Mouse (Mus musculus): Measurements from ENCODE around the gene Aif1. TPM values are rescaled to one million over a fixed set of nuclear protein-coding genes. Genes with fewer than 3 reads are reported as not detected.

The Aif1 gene
- 16.5 and 17.7 TPM in 2 replicates for polyA plus RNA-seq (2014; fragmentation: Nextera tagmentation; extraction: Ambion mirVana)

GRCm38 (mm10) chr17:35175968-35176367 lies at the start of gene Aif1:
Gene Aif1 (minus strand): TSS chr17:35176068.
- DNase-seq (ENCODE audit: low spot score): no peak
- H3K27ac ChIP-seq (replicated peaks; ENCODE audit: low read depth, low read length): no peak within 1 kb of the TSS
- no peak within 1 kb of the TSS for H3K4me3 ChIP-seq (ENCODE audit: low read depth, low read length)
- no peak within 1 kb of the TSS for H3K4me2 ChIP-seq (ENCODE audit: low read depth, low read length)
- ATAC-seq (ENCODE audit: low read depth): no peak
- H3K36me3 ChIP-seq (ENCODE audit: control insufficient read depth, insufficient read depth, low read length): no peaks in the 10 kb centered on the region
- H3K4me1 ChIP-seq (ENCODE audit: control insufficient read depth, insufficient read depth, low read length): peaks cover 6% of the 10 kb centered on the region; the same call in 1 of the 2 replicates
- no peaks in the 10 kb centered on the region for H3K9me3 ChIP-seq (ENCODE audit: control insufficient read depth, low read length)
- H3K9ac ChIP-seq (ENCODE audit: low read depth, low read length): peak within 1 kb of the TSS; percentile 30; the same call in 1 of the 2 replicates
- 41% methylated on average over 2 of the region's 2 CpGs for WGBS
- H3K27me3 ChIP-seq (replicated peaks; ENCODE audit: control insufficient read depth, insufficient read depth, low read length): no peaks in the 10 kb centered on the region

GRCm38 (mm10) chr17:35225456-35225855 lies 49.6 kb upstream of the Aif1 start:
- no peak overlapping the region for H3K27ac ChIP-seq (replicated peaks; ENCODE audit: low read depth, low read length)
- no peaks in the 10 kb centered on the region for H3K9me3 ChIP-seq (ENCODE audit: control insufficient read depth, low read length)
- H3K36me3 ChIP-seq (ENCODE audit: control insufficient read depth, insufficient read depth, low read length): peaks cover 50% of the 10 kb centered on the region
- H3K4me3 ChIP-seq (ENCODE audit: low read depth, low read length): no peak overlapping the region
- H3K4me2 ChIP-seq (ENCODE audit: low read depth, low read length): no peak overlapping the region
- ATAC-seq (ENCODE audit: low read depth) (no peak), DNase-seq (ENCODE audit: low spot score) (no peak)
- no peaks in the 10 kb centered on the region for H3K4me1 ChIP-seq (ENCODE audit: control insufficient read depth, insufficient read depth, low read length)
- WGBS: 85% methylated on average over 5 of the region's 5 CpGs
- no peak overlapping the region for H3K9ac ChIP-seq (ENCODE audit: low read depth, low read length)
- H3K27me3 ChIP-seq (replicated peaks; ENCODE audit: control insufficient read depth, insufficient read depth, low read length): no peaks in the 10 kb centered on the region

GRCm38 (mm10) chr17:35224641-35225040 lies 48.8 kb upstream of the Aif1 start:
- Histone ChIP-seq H3K27me3 (replicated peaks; ENCODE audit: control insufficient read depth, insufficient read depth, low read length) (no peaks in the 10 kb centered on the region), H3K27ac (replicated peaks; ENCODE audit: low read depth, low read length) (no peak overlapping the region), H3K36me3 (ENCODE audit: control insufficient read depth, insufficient read depth, low read length) (peaks cover 52% of the 10 kb centered on the region), H3K4me2 (ENCODE audit: low read depth, low read length) (no peak overlapping the region), H3K4me1 (ENCODE audit: control insufficient read depth, insufficient read depth, low read length) (no peaks in the 10 kb centered on the region), H3K9ac (ENCODE audit: low read depth, low read length) (no peak overlapping the region), H3K4me3 (ENCODE audit: low read depth, low read length) (no peak overlapping the region), H3K9me3 (ENCODE audit: control insufficient read depth, low read length) (no peaks in the 10 kb centered on the region)
- ATAC-seq (ENCODE audit: low read depth) (no peak), DNase-seq (ENCODE audit: low spot score) (no peak)
- WGBS: 98% methylated on average over 4 of the region's 4 CpGs

GRCm38 (mm10) chr17:35222299-35222698 lies 46.4 kb upstream of the Aif1 start:
- no peak overlapping the region for H3K9ac ChIP-seq (ENCODE audit: low read depth, low read length)
- no peaks in the 10 kb centered on the region for H3K27me3 ChIP-seq (replicated peaks; ENCODE audit: control insufficient read depth, insufficient read depth, low read length)
- peaks cover 35% of the 10 kb centered on the region for H3K36me3 ChIP-seq (ENCODE audit: control insufficient read depth, insufficient read depth, low read length)
- DNase-seq (ENCODE audit: low spot score): no peak
- H3K27ac ChIP-seq (replicated peaks; ENCODE audit: low read depth, low read length): no peak overlapping the region
- no peaks in the 10 kb centered on the region for H3K4me1 ChIP-seq (ENCODE audit: control insufficient read depth, insufficient read depth, low read length)
- no peak for ATAC-seq (ENCODE audit: low read depth)
- 73% methylated on average over 6 of the region's 6 CpGs for WGBS
- H3K9me3 ChIP-seq (ENCODE audit: control insufficient read depth, low read length): no peaks in the 10 kb centered on the region
- no peak overlapping the region for H3K4me2 ChIP-seq (ENCODE audit: low read depth, low read length)
- H3K4me3 ChIP-seq (ENCODE audit: low read depth, low read length): no peak overlapping the region

- no peak within 1 kb of the TSS for H3K4me2 ChIP-seq (ENCODE audit: low read depth, low read length)
- no peak for DNase-seq (ENCODE audit: low spot score)
- ATAC-seq (ENCODE audit: low read depth): peak; percentile 46; the same call in 1 of the 2 replicates
- H3K36me3 ChIP-seq (ENCODE audit: control insufficient read depth, insufficient read depth, low read length): peaks cover 30% of the 10 kb centered on the region
- WGBS: 78% methylated on average over 27 of the region's 28 CpGs
- H3K9ac ChIP-seq (ENCODE audit: low read depth, low read length): 0 out of 2 replicates have a peak within 1 kb of the TSS, but pooled peaks have one; percentile 25
- H3K4me1 ChIP-seq (ENCODE audit: control insufficient read depth, insufficient read depth, low read length): no peaks in the 10 kb centered on the region
- H3K27ac ChIP-seq (replicated peaks; ENCODE audit: low read depth, low read length): no peak within 1 kb of the TSS; the same call in 1 of the 2 replicates
- H3K4me3 ChIP-seq (ENCODE audit: low read depth, low read length): no peak within 1 kb of the TSS
- no peaks in the 10 kb centered on the region for H3K27me3 ChIP-seq (replicated peaks; ENCODE audit: control insufficient read depth, insufficient read depth, low read length)
- no peaks in the 10 kb centered on the region for H3K9me3 ChIP-seq (ENCODE audit: control insufficient read depth, low read length)
Observed at GRCm38 (mm10) chr17:35220156-35220952, 44.5 kb upstream of the Aif1 start, which contains the start of gene Gm16181. Gene Gm16181 (plus strand): TSS chr17:35220834.

- Histone ChIP-seq H3K36me3 (ENCODE audit: control insufficient read depth, insufficient read depth, low read length) (peaks cover 24% of the 10 kb centered on the region), H3K4me1 (ENCODE audit: control insufficient read depth, insufficient read depth, low read length) (no peaks in the 10 kb centered on the region), H3K27me3 (replicated peaks; ENCODE audit: control insufficient read depth, insufficient read depth, low read length) (no peaks in the 10 kb centered on the region), H3K9ac (ENCODE audit: low read depth, low read length) (0 out of 2 replicates have a peak overlapping the region, but pooled peaks have one; percentile 25), H3K4me3 (ENCODE audit: low read depth, low read length) (no peak overlapping the region), H3K4me2 (ENCODE audit: low read depth, low read length) (no peak overlapping the region), H3K9me3 (ENCODE audit: control insufficient read depth, low read length) (no peaks in the 10 kb centered on the region), H3K27ac (replicated peaks; ENCODE audit: low read depth, low read length) (no peak overlapping the region; the same call in 1 of the 2 replicates)
- ATAC-seq (ENCODE audit: low read depth) (no peak), DNase-seq (ENCODE audit: low spot score) (no peak)
- 79% methylated on average over 6 of the region's 6 CpGs for WGBS
Observed at GRCm38 (mm10) chr17:35219601-35220041, 43.8 kb upstream of the Aif1 start.

GRCm38 (mm10) chr17:35218516-35219193 lies 42.8 kb upstream of the Aif1 start:
- WGBS: 77% methylated on average over 18 of the region's 18 CpGs
- Histone ChIP-seq H3K4me2 (ENCODE audit: low read depth, low read length) (no peak overlapping the region), H3K27ac (replicated peaks; ENCODE audit: low read depth, low read length) (no peak overlapping the region)

GRCm38 (mm10) chr17:35213071-35213470 lies 37.2 kb upstream of the Aif1 start:
- 92% methylated on average over 5 of the region's 5 CpGs for WGBS
- no peak overlapping the region for H3K4me2 ChIP-seq (ENCODE audit: low read depth, low read length)
- no peak overlapping the region for H3K4me3 ChIP-seq (ENCODE audit: low read depth, low read length)
- ATAC-seq (ENCODE audit: low read depth) (no peak), DNase-seq (ENCODE audit: low spot score) (no peak)
- no peaks in the 10 kb centered on the region for H3K36me3 ChIP-seq (ENCODE audit: control insufficient read depth, insufficient read depth, low read length)
- H3K9ac ChIP-seq (ENCODE audit: low read depth, low read length): no peak overlapping the region
- no peaks in the 10 kb centered on the region for H3K9me3 ChIP-seq (ENCODE audit: control insufficient read depth, low read length)
- H3K4me1 ChIP-seq (ENCODE audit: control insufficient read depth, insufficient read depth, low read length): no peaks in the 10 kb centered on the region
- H3K27ac ChIP-seq (replicated peaks; ENCODE audit: low read depth, low read length): no peak overlapping the region
- H3K27me3 ChIP-seq (replicated peaks; ENCODE audit: control insufficient read depth, insufficient read depth, low read length): no peaks in the 10 kb centered on the region

More at GRCm38 (mm10) chr17:35218516-35219193, 42.8 kb upstream of the Aif1 start:
- DNase-seq (ENCODE audit: low spot score): no peak
- no peak for ATAC-seq (ENCODE audit: low read depth)
- Histone ChIP-seq H3K9me3 (ENCODE audit: control insufficient read depth, low read length) (no peaks in the 10 kb centered on the region), H3K9ac (ENCODE audit: low read depth, low read length) (0 out of 2 replicates have a peak overlapping the region, but pooled peaks have one; percentile 16), H3K4me3 (ENCODE audit: low read depth, low read length) (no peak overlapping the region), H3K36me3 (ENCODE audit: control insufficient read depth, insufficient read depth, low read length) (peaks cover 24% of the 10 kb centered on the region), H3K4me1 (ENCODE audit: control insufficient read depth, insufficient read depth, low read length) (no peaks in the 10 kb centered on the region), H3K27me3 (replicated peaks; ENCODE audit: control insufficient read depth, insufficient read depth, low read length) (no peaks in the 10 kb centered on the region)
